7 mouse cellular contexts compared by ENCODE assay signal in the genomic region with DNA sequence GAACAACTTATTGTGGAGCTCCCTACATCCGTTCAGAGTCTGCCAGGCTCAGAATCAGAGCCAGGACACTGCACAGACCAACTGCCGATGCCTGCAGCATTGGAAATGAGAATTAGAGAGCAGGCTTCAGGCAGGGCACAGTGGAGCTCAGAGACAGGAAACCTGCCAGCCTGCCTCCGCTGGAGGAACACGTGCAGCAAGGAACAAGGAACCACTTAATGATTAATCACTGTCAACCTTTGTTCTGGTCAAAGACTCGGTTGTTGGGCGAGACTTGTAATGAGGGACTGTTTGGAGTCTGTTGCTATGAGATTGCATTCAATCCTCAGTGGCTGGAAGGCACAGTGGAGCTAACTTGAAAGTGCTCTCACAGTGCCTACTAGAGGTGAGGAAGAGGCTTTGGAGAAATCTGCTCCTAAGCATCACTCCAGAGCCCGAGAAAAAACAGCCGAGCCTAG.
A peak's percentile ranks its signal among the peaks of the same experiment; 100 is the strongest.
DNase-seq lines count a peak whose midpoint lies in the region; ATAC-seq and TF ChIP-seq lines count a peak whose summit lies in the region.

No protein-coding gene starts in this region.

- 11% methylated on average over 8 of the region's 8 CpGs for WGBS in stomach, embryonic 14.5 days

- peak; percentile 86 for ATAC-seq in granulocyte monocyte progenitor cell, adult 5-6 weeks (replicated peaks; ENCODE audit: poor library complexity, severe bottlenecking)
- ATAC-seq in megakaryocyte, adult 5-6 weeks (ENCODE audit: poor library complexity, severe bottlenecking) = 0 out of 2 replicates have a peak, but pooled peaks have one; percentile 43
- peak; percentile 95 for ATAC-seq in stomach, embryonic 14.5 days (ENCODE audit: insufficient number of reproducible peaks, insufficient read depth, low FRiP score, low read depth)

- peak overlapping the region; percentile 45 for H3K27ac ChIP-seq in stomach, embryonic 14.5 days (ENCODE audit: low read length)

- H3K4me1 ChIP-seq in stomach, embryonic 14.5 days (ENCODE audit: control insufficient read depth, insufficient read depth, low read length) = 0 out of 2 replicates have a peak, but pooled peaks cover 6% of the 10 kb centered on the region

- no peaks in the 10 kb centered on the region for H3K36me3 ChIP-seq in stomach, embryonic 14.5 days (ENCODE audit: control insufficient read depth, insufficient read depth, low read length)

- no peaks in the 10 kb centered on the region for H3K27me3 ChIP-seq in stomach, embryonic 14.5 days (ENCODE audit: control insufficient read depth, insufficient read depth, low read length)

- H3K4me2 ChIP-seq in stomach, embryonic 14.5 days (replicated peaks; ENCODE audit: low read depth, low read length) = peak overlapping the region; percentile 28

- H3K9ac ChIP-seq in stomach, embryonic 14.5 days (replicated peaks; ENCODE audit: low read depth, low read length) = no peak overlapping the region

- no peak overlapping the region for H3K4me3 ChIP-seq in stomach, embryonic 14.5 days (ENCODE audit: low read depth, low read length)

- intact Hi-C loops in left cerebral cortex, postnatal 14 days (cut with DNase I) = no loop called here

- TF ChIP-seq POLR2A in brain, embryonic 14.5 days (IDR thresholded peaks at IDR 0.05; ENCODE audit: borderline replicate concordance, extremely low read depth, insufficient read depth, insufficient read length, poor library complexity, severe bottlenecking) = no peak

- no peaks in the 10 kb centered on the region for H3K9me3 ChIP-seq in stomach, embryonic 14.5 days (ENCODE audit: control insufficient read depth, low read depth, low read length)

- peak; percentile 96 for DNase-seq in brain, embryonic 14.5 days (ENCODE audit: low read depth)
- peak; percentile 86 for DNase-seq in embryo, embryonic 10 days (ENCODE audit: low spot score)
- peak; percentile 89 for DNase-seq in kidney, adult 11 months
- DNase-seq in left cerebral cortex, postnatal 14 days (ENCODE audit: low spot score in 2 of 2) = peak; percentile 63 to 87

- TF ChIP-seq CTCF in brain, embryonic 14.5 days (IDR thresholded peaks at IDR 0.05; ENCODE audit: borderline replicate concordance, extremely low read depth, insufficient read depth, insufficient read length) = peak; percentile 54; the same call in 1 of the 2 replicates

Comparison
In these comparisons a context has a peak if more than half of its experiments do, and no peak if none do; other contexts are left out.
1. ATAC-seq: peak in every context shown above with its lines; median percentile 95 in stomach, embryonic 14.5 days; 86 in granulocyte monocyte progenitor cell, adult 5-6 weeks; 43 in megakaryocyte, adult 5-6 weeks.